Mouse (Mus musculus) kidney, postnatal 0 days (tissue): ENCODE measurements around the gene Erc1. TPM values are rescaled to one million over a fixed set of nuclear protein-coding genes. Genes with fewer than 3 reads are reported as not detected.
"Not testable (repeated sequence)": the region's sequence is repeated elsewhere in the genome, so short reads cannot be mapped to it uniquely, and the experiment has no call there.

Experiments used
- ATAC-seq: fragments of 200-750 bp; cut with Nextera tagmentation; replicated peaks from 2 replicates; pipeline ENCODE4 v1.8.0; 2017; ENCODE audit warnings: low read depth, moderate number of reproducible peaks, moderate TSS enrichment, moderate library complexity; ENCODE audit not compliant: low FRiP score
- DNase-seq: peaks from one replicate; pipeline ENCODE4 v3.0.0-alpha.2; 2016; ENCODE audit warnings: low spot score
- H3K27ac ChIP-seq: fragments of 300-500 bp; sonication (generic); 2 replicates; pipeline ENCODE4 v1.5.1; 2014; ENCODE audit warnings: mild to moderate bottlenecking
- H3K27me3 ChIP-seq: fragments of 300-500 bp; sonication (generic); 2 replicates; pipeline ENCODE4 v1.6.1; 2014; ENCODE audit warnings: low read length, mixed read lengths; ENCODE audit not compliant: insufficient read depth
- H3K36me3 ChIP-seq: fragments of 300-500 bp; sonication (generic); 2 replicates; pipeline ENCODE4 v1.6.1; 2014; ENCODE audit warnings: low read length, mixed read lengths; ENCODE audit not compliant: insufficient read depth
- H3K4me1 ChIP-seq: fragments of 300-500 bp; sonication (generic); replicated peaks from 2 replicates; pipeline ENCODE4 v1.6.1; 2014; ENCODE audit warnings: antibody characterized with exemption, low read length, mixed read lengths; ENCODE audit not compliant: insufficient read depth
- H3K4me2 ChIP-seq: fragments of 300-500 bp; sonication (generic); 2 replicates; pipeline ENCODE4 v1.6.1; 2014; ENCODE audit warnings: mild to moderate bottlenecking, low read length, moderate library complexity, mixed read lengths
- H3K4me3 ChIP-seq: fragments of 300-500 bp; sonication (generic); replicated peaks from 2 replicates; pipeline ENCODE4 v1.5.1; 2014; ENCODE audit warnings: low read depth, low read length
- H3K9ac ChIP-seq: fragments of 300-500 bp; sonication (generic); 2 replicates; pipeline ENCODE4 v1.6.1; 2014; ENCODE audit warnings: low read depth, low read length
- H3K9me3 ChIP-seq: fragments of 300-500 bp; sonication (generic); replicated peaks from 2 replicates; pipeline ENCODE4 v1.6.1; 2016; ENCODE audit warnings: low read length, inconsistent platforms, mixed read lengths
- CTCF ChIP-seq: IDR thresholded peaks from 2 replicates; pipeline ENCODE4 v1.5.1; 2016; ENCODE audit warnings: antibody characterized with exemption, low read depth, mild to moderate bottlenecking, moderate library complexity
- WGBS: fragments of 180-500 bp; shearing (Covaris S2); extraction: QIAGEN DNeasy Blood & Tissue Kit; methylation state at CpG from one replicate; pipeline ENCODE4 v1.1.7; 2014; 5-methylcytosine and 5-hydroxymethylcytosine counted together
- polyA plus RNA-seq: library from polyadenylated mRNA; unstranded; fragments of >200 nt; fragmentation: Nextera tagmentation; extraction: Ambion mirVana; gene quantifications from 2 replicates; pipeline ENCODE4 v1.2.1, GENCODE M21; 2015

Gene Erc1
- polyA plus RNA-seq, 1 experiment from 2014 or later: 10.6 TPM

- TF ChIP-seq CTCF: no peak
- DNase-seq (no peak), ATAC-seq (no peak)
Measured at GRCm38 (mm10) chr6:119815426-119815825, 32.5 kb downstream of the Erc1 start.

GRCm38 (mm10) chr6:119813055-119813454, 34.9 kb downstream of the Erc1 start:
- not testable (repeated sequence) for H3K36me3 ChIP-seq, ATAC-seq, H3K4me2 ChIP-seq, H3K27ac ChIP-seq, H3K4me1 ChIP-seq, H3K4me3 ChIP-seq, DNase-seq, H3K27me3 ChIP-seq, H3K9ac ChIP-seq, H3K9me3 ChIP-seq

More at GRCm38 (mm10) chr6:119815426-119815825, 32.5 kb downstream of the Erc1 start:
- H3K4me1 ChIP-seq: no peaks in the 10 kb centered on the region
- no peaks in the 10 kb centered on the region for H3K36me3 ChIP-seq
- H3K4me3 ChIP-seq: no peak overlapping the region
- WGBS: 86% methylated on average over 4 of the region's 4 CpGs
- no peak overlapping the region for H3K9ac ChIP-seq
- no peak overlapping the region for H3K4me2 ChIP-seq
- H3K9me3 ChIP-seq: no peaks in the 10 kb centered on the region
- H3K27ac ChIP-seq: no peak overlapping the region
- H3K27me3 ChIP-seq: no peaks in the 10 kb centered on the region

- Histone ChIP-seq H3K27me3 (no peaks in the 10 kb centered on the region), H3K4me2 (no peak overlapping the region), H3K27ac (no peak overlapping the region), H3K4me3 (no peak overlapping the region), H3K36me3 (no peaks in the 10 kb centered on the region), H3K4me1 (no peaks in the 10 kb centered on the region), H3K9ac (no peak overlapping the region), H3K9me3 (no peaks in the 10 kb centered on the region)
- no peak for TF ChIP-seq CTCF
- no peak for DNase-seq
- 84% methylated on average over 2 of the region's 2 CpGs for WGBS
- no peak for ATAC-seq
Measured at GRCm38 (mm10) chr6:119808726-119809505, 39.1 kb downstream of the Erc1 start.

- H3K9ac ChIP-seq: no peak overlapping the region
- ATAC-seq: no peak
- H3K4me3 ChIP-seq: no peak overlapping the region
- DNase-seq: no peak
- H3K27ac ChIP-seq: no peak overlapping the region
- H3K4me2 ChIP-seq: no peak overlapping the region
- H3K36me3 ChIP-seq: no peaks in the 10 kb centered on the region
- H3K4me1 ChIP-seq: no peaks in the 10 kb centered on the region
- WGBS: 85% methylated on average over 2 of the region's 2 CpGs
- no peaks in the 10 kb centered on the region for H3K9me3 ChIP-seq
- TF ChIP-seq CTCF: no peak
- no peaks in the 10 kb centered on the region for H3K27me3 ChIP-seq
Measured at GRCm38 (mm10) chr6:119803239-119803638, 44.7 kb downstream of the Erc1 start.

- Histone ChIP-seq H3K4me2 (no peak overlapping the region), H3K27ac (no peak overlapping the region), H3K9ac (no peak overlapping the region), H3K9me3 (no peaks in the 10 kb centered on the region), H3K4me3 (no peak overlapping the region), H3K36me3 (no peaks in the 10 kb centered on the region), H3K4me1 (no peaks in the 10 kb centered on the region), H3K27me3 (no peaks in the 10 kb centered on the region)
- 92% methylated on average over 12 of the region's 12 CpGs for WGBS
- no peak for DNase-seq
- no peak for ATAC-seq
- TF ChIP-seq CTCF: no peak
Measured at GRCm38 (mm10) chr6:119796911-119797486, 51.0 kb downstream of the Erc1 start.

DNA sequence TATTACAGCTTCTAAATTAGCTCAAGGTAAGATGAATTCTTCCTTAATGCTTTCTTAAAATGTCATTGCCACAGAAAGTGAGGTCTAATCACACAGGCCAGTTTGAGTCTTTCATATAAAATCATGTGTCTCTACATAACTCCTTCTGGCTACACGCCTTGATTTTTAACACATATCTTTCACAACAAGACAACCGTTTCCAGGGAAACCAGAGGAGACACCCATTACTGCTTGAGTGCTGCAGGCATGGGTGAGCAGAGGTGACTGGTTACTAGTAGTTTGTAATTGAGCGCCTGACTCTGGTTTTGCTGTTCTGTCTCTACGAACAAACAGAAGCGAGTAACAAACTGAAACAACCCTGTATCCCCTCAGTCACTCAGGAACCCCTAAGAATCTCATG, 51.7 kb downstream of the Erc1 start:
- ATAC-seq: no peak

More for the DNA sequence above, 51.7 kb downstream of the Erc1 start:
- DNase-seq: no peak
- no peaks in the 10 kb centered on the region for H3K27me3 ChIP-seq
- H3K4me1 ChIP-seq: no peaks in the 10 kb centered on the region
- H3K4me3 ChIP-seq: no peak overlapping the region
- no peaks in the 10 kb centered on the region for H3K36me3 ChIP-seq
- H3K9ac ChIP-seq: no peak overlapping the region
- no peak overlapping the region for H3K27ac ChIP-seq
- no peak overlapping the region for H3K4me2 ChIP-seq
- TF ChIP-seq CTCF: no peak
- 92% methylated on average over 5 of the region's 5 CpGs for WGBS
- H3K9me3 ChIP-seq: no peaks in the 10 kb centered on the region
